Mouse (Mus musculus): ENCODE results near the gene Clstn1. TPM values are rescaled to one million over a fixed set of nuclear protein-coding genes. Genes with fewer than 3 reads are reported as not detected.
A peak's percentile ranks its signal among the peaks of the same experiment; 100 is the strongest.

Clstn1 gene
- polyA plus RNA-seq, 1 experiment from 2014 or later: 71.4 TPM

- H3K27me3 ChIP-seq: no peaks in the 10 kb centered on the region
- H3K9ac ChIP-seq: no peak overlapping the region
- no peaks in the 10 kb centered on the region for H3K9me3 ChIP-seq (replicated peaks)
- H3K4me2 ChIP-seq (replicated peaks): no peak overlapping the region
- whole genome bisulfite sequencing: 88% methylated on average over 4 of the region's 4 CpGs
- 0 out of 2 replicates have a peak, but pooled peaks cover 3% of the 10 kb centered on the region for H3K36me3 ChIP-seq
- H3K27ac ChIP-seq (replicated peaks): no peak overlapping the region
- ATAC-seq (ENCODE audit: insufficient number of reproducible peaks, low FRiP score, low TSS enrichment, low read depth): no peak
- H3K4me1 ChIP-seq: peaks cover 11% of the 10 kb centered on the region; the same call in 1 of the 2 replicates
- H3K4me3 ChIP-seq (replicated peaks): no peak overlapping the region
These were observed 13.9 kb downstream of the Clstn1 start for GRCm38 (mm10) chr4:149600130-149600529.

- H3K27me3 ChIP-seq: no peaks in the 10 kb centered on the region
- H3K36me3 ChIP-seq: no peaks in the 10 kb centered on the region
- H3K9ac ChIP-seq: no peak overlapping the region
- H3K9me3 ChIP-seq (replicated peaks): no peaks in the 10 kb centered on the region
- peaks cover 14% of the 10 kb centered on the region; the same call in 1 of the 2 replicates for H3K4me1 ChIP-seq
- no peak overlapping the region for H3K4me2 ChIP-seq (replicated peaks)
- no peak overlapping the region for H3K27ac ChIP-seq (replicated peaks)
- no peak for ATAC-seq (ENCODE audit: insufficient number of reproducible peaks, low FRiP score, low TSS enrichment, low read depth)
- 35% methylated on average over 4 of the region's 4 CpGs for WGBS
- no peak overlapping the region for H3K4me3 ChIP-seq (replicated peaks)
These were observed 15.2 kb downstream of the Clstn1 start for GRCm38 (mm10) chr4:149601484-149601883.

- 35% methylated on average over 7 of the region's 7 CpGs for WGBS
- no peaks in the 10 kb centered on the region for H3K27me3 ChIP-seq
- H3K9ac ChIP-seq: no peak overlapping the region
- H3K9me3 ChIP-seq (replicated peaks): no peaks in the 10 kb centered on the region
- H3K36me3 ChIP-seq: no peaks in the 10 kb centered on the region
- H3K4me3 ChIP-seq (replicated peaks): no peak overlapping the region
- no peak for ATAC-seq (ENCODE audit: insufficient number of reproducible peaks, low FRiP score, low TSS enrichment, low read depth)
- H3K27ac ChIP-seq (replicated peaks): no peak overlapping the region
- peaks cover 20% of the 10 kb centered on the region for H3K4me1 ChIP-seq
- no peak overlapping the region for H3K4me2 ChIP-seq (replicated peaks)
These were observed 16.0 kb downstream of the Clstn1 start for GRCm38 (mm10) chr4:149602236-149602635.

- H3K4me1 ChIP-seq: peaks cover 34% of the 10 kb centered on the region
- H3K9ac ChIP-seq: no peak overlapping the region
- no peak overlapping the region for H3K27ac ChIP-seq (replicated peaks)
- no peak overlapping the region for H3K4me3 ChIP-seq (replicated peaks)
- ATAC-seq (ENCODE audit: insufficient number of reproducible peaks, low FRiP score, low TSS enrichment, low read depth): no peak
- no peaks in the 10 kb centered on the region for H3K36me3 ChIP-seq
- 70% methylated on average over 1 of the region's 1 CpGs for WGBS
- no peaks in the 10 kb centered on the region for H3K9me3 ChIP-seq (replicated peaks)
- no peak overlapping the region for H3K4me2 ChIP-seq (replicated peaks)
- no peaks in the 10 kb centered on the region for H3K27me3 ChIP-seq
These were observed 17.6 kb downstream of the Clstn1 start for GRCm38 (mm10) chr4:149603860-149604259.

GRCm38 (mm10) chr4:149604518-149604917, 18.2 kb downstream of the Clstn1 start:
- no peak for ATAC-seq (ENCODE audit: insufficient number of reproducible peaks, low FRiP score, low TSS enrichment, low read depth)
- 80% methylated on average over 3 of the region's 3 CpGs for WGBS
- Histone ChIP-seq H3K4me1 (peaks cover 38% of the 10 kb centered on the region), H3K9me3 (replicated peaks) (no peaks in the 10 kb centered on the region), H3K9ac (no peak overlapping the region), H3K4me3 (replicated peaks) (no peak overlapping the region), H3K27ac (replicated peaks) (no peak overlapping the region), H3K36me3 (no peaks in the 10 kb centered on the region), H3K27me3 (no peaks in the 10 kb centered on the region), H3K4me2 (replicated peaks) (no peak overlapping the region)

- no peak overlapping the region for H3K4me2 ChIP-seq (replicated peaks)
- 65% methylated on average over 18 of the region's 18 CpGs for WGBS
- ATAC-seq (ENCODE audit: insufficient number of reproducible peaks, low FRiP score, low TSS enrichment, low read depth): no peak
- no peaks in the 10 kb centered on the region for H3K9me3 ChIP-seq (replicated peaks)
- H3K9ac ChIP-seq: no peak overlapping the region
- H3K4me1 ChIP-seq: peaks cover 35% of the 10 kb centered on the region
- H3K36me3 ChIP-seq: no peaks in the 10 kb centered on the region
- H3K27ac ChIP-seq (replicated peaks): no peak overlapping the region
- H3K4me3 ChIP-seq (replicated peaks): no peak overlapping the region
- no peaks in the 10 kb centered on the region for H3K27me3 ChIP-seq
These were observed 19.8 kb downstream of the Clstn1 start for GRCm38 (mm10) chr4:149606056-149606455.

GRCm38 (mm10) chr4:149606766-149607358, 20.6 kb downstream of the Clstn1 start:
- Histone ChIP-seq H3K27ac (replicated peaks) (no peak overlapping the region), H3K9ac (no peak overlapping the region), H3K36me3 (no peaks in the 10 kb centered on the region), H3K4me1 (peaks cover 32% of the 10 kb centered on the region), H3K9me3 (replicated peaks) (no peaks in the 10 kb centered on the region), H3K4me3 (replicated peaks) (no peak overlapping the region), H3K4me2 (replicated peaks) (peak overlapping the region; percentile 21; the same call in 1 of the 2 replicates), H3K27me3 (no peaks in the 10 kb centered on the region)
- WGBS: 59% methylated on average over 15 of the region's 15 CpGs
- no peak for ATAC-seq (ENCODE audit: insufficient number of reproducible peaks, low FRiP score, low TSS enrichment, low read depth)

- H3K27me3 ChIP-seq: no peaks in the 10 kb centered on the region
- no peaks in the 10 kb centered on the region for H3K36me3 ChIP-seq
- WGBS: 42% methylated on average over 20 of the region's 20 CpGs
- ATAC-seq (ENCODE audit: insufficient number of reproducible peaks, low FRiP score, low TSS enrichment, low read depth): peak; percentile 31; the same call in 1 of the 2 replicates
- H3K4me2 ChIP-seq (replicated peaks): peak overlapping the region; percentile 21
- H3K4me3 ChIP-seq (replicated peaks): no peak overlapping the region
- H3K4me1 ChIP-seq: peaks cover 27% of the 10 kb centered on the region
- no peaks in the 10 kb centered on the region for H3K9me3 ChIP-seq (replicated peaks)
- no peak overlapping the region for H3K9ac ChIP-seq
- no peak overlapping the region for H3K27ac ChIP-seq (replicated peaks)
These were observed 21.5 kb downstream of the Clstn1 start for GRCm38 (mm10) chr4:149607591-149608308.

GRCm38 (mm10) chr4:149608309-149608638, 22.0 kb downstream of the Clstn1 start:
- no peak overlapping the region for H3K4me3 ChIP-seq (replicated peaks)
- H3K9ac ChIP-seq: no peak overlapping the region
- no peaks in the 10 kb centered on the region for H3K36me3 ChIP-seq
- H3K9me3 ChIP-seq (replicated peaks): no peaks in the 10 kb centered on the region
- no peak overlapping the region for H3K4me2 ChIP-seq (replicated peaks)
- ATAC-seq (ENCODE audit: insufficient number of reproducible peaks, low FRiP score, low TSS enrichment, low read depth): peak; percentile 48; the same call in 1 of the 2 replicates
- H3K27me3 ChIP-seq: no peaks in the 10 kb centered on the region
- no peak overlapping the region for H3K27ac ChIP-seq (replicated peaks)
- H3K4me1 ChIP-seq: peaks cover 27% of the 10 kb centered on the region
- WGBS: 72% methylated on average over 6 of the region's 6 CpGs

GRCm38 (mm10) chr4:149609256-149610025, 23.2 kb downstream of the Clstn1 start:
- H3K4me2 ChIP-seq (replicated peaks): no peak overlapping the region
- no peak overlapping the region for H3K4me3 ChIP-seq (replicated peaks)
- ATAC-seq (ENCODE audit: insufficient number of reproducible peaks, low FRiP score, low TSS enrichment, low read depth): no peak
- peaks cover 27% of the 10 kb centered on the region for H3K4me1 ChIP-seq
- H3K9me3 ChIP-seq (replicated peaks): no peaks in the 10 kb centered on the region
- H3K9ac ChIP-seq: no peak overlapping the region
- WGBS: 65% methylated on average over 8 of the region's 8 CpGs
- H3K36me3 ChIP-seq: peaks cover 5% of the 10 kb centered on the region; the same call in 1 of the 2 replicates
- no peak overlapping the region for H3K27ac ChIP-seq (replicated peaks)
- H3K27me3 ChIP-seq: no peaks in the 10 kb centered on the region

- H3K27ac ChIP-seq (replicated peaks): no peak overlapping the region
- H3K9me3 ChIP-seq (replicated peaks): no peaks in the 10 kb centered on the region
- no peak for ATAC-seq (ENCODE audit: insufficient number of reproducible peaks, low FRiP score, low TSS enrichment, low read depth)
- H3K36me3 ChIP-seq: peaks cover 17% of the 10 kb centered on the region; the same call in 1 of the 2 replicates
- no peak overlapping the region for H3K9ac ChIP-seq
- no peak overlapping the region for H3K4me3 ChIP-seq (replicated peaks)
- WGBS: 47% methylated on average over 10 of the region's 10 CpGs
- no peaks in the 10 kb centered on the region for H3K27me3 ChIP-seq
- H3K4me1 ChIP-seq: peaks cover 24% of the 10 kb centered on the region
- H3K4me2 ChIP-seq (replicated peaks): no peak overlapping the region
These were observed 25.2 kb downstream of the Clstn1 start for GRCm38 (mm10) chr4:149611376-149612044.
